Mouse (Mus musculus): Measurements from ENCODE around the gene Uhrf1bp1l.

The Uhrf1bp1l gene

GRCm38 (mm10) chr10:89745666-89746020 is 852 bp downstream of the Uhrf1bp1l start:
- DNase-seq (ENCODE audit: low read depth, low spot score), result no peak

DNA sequence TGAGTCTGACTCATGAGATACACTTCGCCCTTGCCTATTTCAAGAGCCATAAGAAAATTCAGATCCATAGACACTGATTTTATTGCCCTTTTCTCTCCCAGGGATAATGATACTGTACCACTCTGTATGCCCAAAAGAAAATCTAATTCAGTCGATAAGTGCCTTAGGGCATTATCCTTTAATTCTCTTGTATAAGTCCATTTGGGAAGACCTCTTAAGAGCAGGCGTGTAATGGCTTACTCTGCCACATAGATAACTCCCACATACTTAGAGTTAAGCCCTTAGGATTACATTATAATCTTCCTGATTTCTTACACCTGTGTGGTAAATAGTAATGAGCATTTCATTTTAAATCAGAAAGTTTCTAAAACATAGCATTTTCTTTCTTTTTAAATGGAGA is 1.8 kb downstream of the Uhrf1bp1l start:
- DNase-seq (ENCODE audit: low read depth, low spot score), result peak; percentile 37

GRCm38 (mm10) chr10:89747221-89747905 is 2.6 kb downstream of the Uhrf1bp1l start:
- DNase-seq (ENCODE audit: low read depth, low spot score), result no peak

- DNase-seq (ENCODE audit: low read depth, low spot score), result no peak
Measured at GRCm38 (mm10) chr10:89747911-89748310, 3.1 kb downstream of the Uhrf1bp1l start.

DNA sequence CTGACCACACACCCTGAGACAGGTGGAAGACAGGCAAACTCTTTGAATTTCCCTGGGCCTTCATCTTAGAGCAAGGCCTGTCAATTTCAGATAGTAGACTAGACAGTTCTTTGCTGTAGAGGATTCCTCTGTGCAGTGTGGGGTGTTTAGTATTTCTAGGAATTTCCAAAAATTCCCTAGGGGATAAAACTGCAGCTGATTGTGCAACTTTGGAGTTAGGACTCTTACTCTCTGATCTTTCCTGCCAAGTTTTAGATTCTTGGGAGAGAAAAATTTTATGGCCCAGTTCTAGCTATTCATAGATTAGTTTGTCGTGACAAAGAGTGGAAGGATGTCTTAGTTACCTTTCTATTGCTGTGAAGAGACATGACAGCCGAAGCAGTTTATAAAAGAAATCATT is 3.8 kb downstream of the Uhrf1bp1l start:
- DNase-seq (ENCODE audit: low read depth, low spot score), result no peak

GRCm38 (mm10) chr10:89751069-89751468 is 6.3 kb downstream of the Uhrf1bp1l start:
- no peak for DNase-seq (ENCODE audit: low read depth, low spot score)

- no peak for DNase-seq (ENCODE audit: low read depth, low spot score)
Measured at GRCm38 (mm10) chr10:89755231-89755630, 10.4 kb downstream of the Uhrf1bp1l start.

DNA sequence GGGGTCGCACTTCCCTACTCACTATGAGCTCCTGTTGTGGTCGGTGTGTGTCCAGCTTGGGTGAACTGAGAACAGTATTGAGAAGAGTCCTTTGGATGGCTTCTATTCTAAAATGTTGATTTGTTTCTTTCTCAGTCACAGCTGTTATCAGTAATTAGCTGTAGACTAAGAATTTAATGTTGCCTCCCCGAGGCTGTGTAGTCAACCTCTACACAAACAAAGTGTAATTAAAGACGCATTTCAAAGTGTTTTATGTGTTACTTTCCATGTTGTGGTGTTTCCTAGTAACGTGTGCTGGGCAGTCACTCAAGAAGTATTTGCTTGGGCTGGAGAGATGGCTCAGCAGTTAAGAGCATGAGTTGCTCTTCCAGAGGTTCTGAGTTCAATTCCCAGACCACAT is 16.0 kb downstream of the Uhrf1bp1l start:
- no peak for DNase-seq (ENCODE audit: low read depth, low spot score)

DNA sequence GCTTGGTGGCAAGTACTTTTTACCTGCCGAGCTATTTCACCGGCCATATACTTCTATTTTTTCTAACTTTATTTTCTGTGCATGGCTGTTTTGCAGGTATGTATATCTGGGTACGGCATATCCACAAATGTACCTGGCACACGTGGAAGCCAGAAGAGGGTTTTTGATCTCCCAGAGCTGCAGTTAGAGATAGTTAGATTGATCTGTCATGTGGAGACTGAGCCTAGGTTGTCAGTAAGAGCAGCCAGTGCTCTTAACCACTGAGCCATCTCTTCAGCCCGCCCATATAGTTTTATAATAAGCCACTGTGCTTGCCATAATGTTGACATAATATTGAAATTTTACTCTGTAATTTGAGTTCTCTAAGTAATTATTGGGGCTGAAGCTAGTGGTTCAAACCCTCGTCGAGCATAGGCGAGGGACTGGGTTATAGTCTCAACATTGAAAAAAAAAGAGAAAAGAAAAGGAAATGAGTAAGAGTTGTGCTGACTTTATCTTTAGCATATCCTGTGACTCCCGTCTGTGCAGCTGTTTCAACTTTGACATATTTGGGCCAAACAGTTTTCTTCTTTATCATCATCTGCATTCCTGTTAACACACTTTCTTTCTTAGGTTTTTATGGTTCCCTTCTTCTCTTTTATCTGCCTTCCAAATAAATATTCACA is 19.8 kb downstream of the Uhrf1bp1l start:
- no peak for DNase-seq (ENCODE audit: low read depth, low spot score)

DNA sequence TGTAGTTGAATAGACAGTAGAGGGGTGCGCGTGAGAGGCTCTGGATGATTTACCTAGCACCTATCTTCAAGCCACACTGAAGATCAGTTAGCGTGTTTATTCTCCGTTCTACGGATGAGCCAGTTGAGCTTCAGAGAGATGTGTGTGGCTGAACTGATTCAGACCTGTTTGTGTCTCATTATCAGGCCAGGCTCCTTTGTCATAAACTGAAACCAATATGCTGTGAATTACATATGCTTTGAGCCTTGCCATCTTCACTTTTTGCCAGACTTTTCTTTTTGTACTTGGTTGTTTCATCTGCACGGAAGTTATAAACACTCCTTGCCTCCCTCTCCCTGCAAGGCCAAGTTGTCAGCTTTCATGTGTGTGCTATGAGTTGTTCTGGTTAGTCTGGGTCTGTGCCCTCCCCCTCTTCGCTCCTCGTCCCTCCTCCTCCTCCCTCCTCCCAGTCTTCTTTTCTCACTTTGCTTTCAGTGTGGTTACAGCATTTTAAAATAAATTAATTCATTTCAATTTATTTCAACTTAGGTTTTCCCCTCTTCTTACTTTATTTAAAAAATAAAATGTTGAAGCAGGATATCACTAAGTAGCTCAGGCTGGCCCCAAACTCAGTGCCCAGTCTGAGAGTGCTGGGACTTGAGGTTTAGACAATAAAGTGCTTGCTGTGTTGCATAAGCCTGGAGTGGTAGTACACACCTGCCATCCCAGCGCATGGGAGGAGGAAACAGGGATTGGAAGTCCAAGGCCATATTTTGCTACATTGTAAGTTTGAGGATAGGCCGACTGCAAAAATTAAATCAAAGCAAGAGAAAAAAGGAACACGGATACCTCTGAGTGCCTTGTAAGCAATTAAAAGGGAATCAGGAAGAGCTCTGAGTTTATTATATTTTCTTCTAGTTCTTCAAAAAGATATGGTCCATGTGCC is 21.3 kb downstream of the Uhrf1bp1l start:
- DNase-seq (ENCODE audit: low read depth, low spot score), result no peak

DNA sequence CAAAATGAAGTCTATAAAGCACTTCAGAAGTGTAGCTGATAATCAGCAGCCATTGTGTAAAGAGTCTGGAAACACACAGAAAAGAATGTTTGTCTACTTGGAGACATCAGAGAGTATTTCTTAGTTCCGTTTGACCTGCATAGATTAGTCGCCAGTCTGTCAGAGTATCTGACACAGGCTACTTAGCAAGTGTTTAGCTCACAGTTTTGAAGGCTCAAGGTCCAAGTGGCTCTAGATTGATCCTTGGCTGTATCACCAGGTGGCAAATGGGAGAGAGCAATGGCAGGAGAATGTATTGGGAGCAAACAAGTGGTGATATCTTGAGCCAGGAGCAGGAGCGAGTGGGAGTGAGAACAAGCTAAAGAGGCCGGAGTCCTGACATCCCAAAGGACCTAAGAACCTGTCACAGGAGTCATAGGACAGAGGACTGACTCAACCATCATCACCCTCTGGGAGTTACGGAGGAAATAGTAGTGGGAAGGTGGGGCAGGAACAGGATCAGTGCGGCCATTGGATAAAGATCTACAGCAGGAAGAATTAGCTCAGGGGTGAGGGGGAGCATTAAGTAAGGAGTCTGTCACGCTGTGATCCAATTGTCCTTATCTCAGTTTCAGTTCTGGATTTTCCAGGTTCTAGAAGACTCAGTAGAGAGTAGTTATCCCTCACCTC is 23.7 kb downstream of the Uhrf1bp1l start:
- no peak for DNase-seq (ENCODE audit: low read depth, low spot score)

DNA sequence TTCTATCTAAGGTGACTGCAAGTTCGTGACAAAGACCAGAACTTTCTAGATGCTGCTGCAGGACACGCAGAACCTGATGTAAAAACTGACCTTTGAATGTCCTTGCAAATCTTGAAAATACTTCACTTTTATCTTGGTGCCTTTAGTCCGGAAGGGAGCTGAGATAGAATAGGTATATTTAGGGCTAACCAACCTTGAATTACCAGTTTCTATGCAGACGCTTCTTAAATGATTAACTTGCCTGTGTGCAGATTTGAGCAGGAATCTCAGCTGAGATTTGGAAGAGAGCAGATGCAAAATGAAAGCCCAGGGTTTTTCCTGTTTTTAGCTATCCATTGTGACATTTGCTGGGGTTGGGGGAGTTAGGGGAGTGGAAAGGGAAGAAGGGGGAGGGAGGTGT is 24.3 kb downstream of the Uhrf1bp1l start:
- no peak for DNase-seq (ENCODE audit: low read depth, low spot score)

DNA sequence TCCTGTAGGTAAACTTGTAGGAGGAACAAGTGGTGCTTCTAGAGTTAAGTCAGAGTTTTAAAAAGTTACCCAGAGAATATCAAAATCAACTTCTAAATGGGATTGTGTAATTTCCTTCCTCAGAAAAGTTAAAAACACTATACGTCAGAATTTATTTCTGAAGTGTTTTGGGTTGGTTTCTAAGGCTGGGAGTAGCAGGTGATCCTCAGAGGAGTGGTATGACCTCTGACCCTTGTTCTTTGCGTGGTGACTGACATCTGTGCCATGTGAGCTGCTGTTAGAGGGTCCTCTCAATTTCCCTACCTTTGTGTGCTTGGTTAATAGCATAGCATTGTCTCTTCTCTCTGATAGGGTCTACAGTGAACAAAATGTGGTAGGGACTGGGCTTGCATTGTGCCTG is 27.1 kb downstream of the Uhrf1bp1l start:
- no peak for DNase-seq (ENCODE audit: low read depth, low spot score)

DNA sequence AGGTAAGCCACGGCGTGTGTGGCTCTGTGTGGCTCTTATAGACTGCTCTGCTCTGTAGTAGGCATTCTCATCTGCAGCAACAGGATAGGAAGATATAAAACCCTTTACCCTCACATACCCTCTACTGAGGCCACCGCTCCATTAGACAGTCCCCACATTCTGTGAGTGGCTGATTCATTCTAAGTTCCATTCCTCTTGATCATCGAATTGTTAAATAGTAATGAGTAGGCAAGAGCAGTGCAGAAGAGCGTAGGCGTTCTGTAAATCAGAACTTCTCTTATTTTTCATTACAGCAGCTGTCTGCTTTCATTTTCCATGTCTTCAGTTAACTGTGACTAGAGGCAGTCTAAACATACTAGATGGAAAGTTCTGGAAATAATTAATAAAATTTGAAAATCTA is 31.2 kb downstream of the Uhrf1bp1l start:
- no peak for DNase-seq (ENCODE audit: low read depth, low spot score)

DNA sequence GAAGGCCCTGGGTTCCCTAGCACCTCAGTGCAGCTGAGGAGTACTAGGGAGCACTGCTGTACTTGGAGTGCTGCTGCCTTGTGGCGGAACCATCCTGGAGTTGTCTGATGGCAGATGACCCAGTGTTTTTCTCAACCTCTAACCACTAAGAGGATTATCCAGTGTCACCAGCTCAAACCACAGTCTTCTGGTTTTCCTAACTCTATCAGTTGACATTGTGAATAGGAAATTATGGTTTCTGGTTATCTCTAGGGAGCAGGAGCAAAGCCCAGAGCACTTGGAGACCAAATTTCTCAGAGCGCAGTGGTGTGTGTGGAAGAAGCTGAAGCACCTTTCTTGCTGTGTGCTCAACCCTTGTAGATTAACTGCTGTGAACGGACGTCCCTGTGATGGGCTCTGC is 47.1 kb downstream of the Uhrf1bp1l start:
- no peak for DNase-seq (ENCODE audit: low read depth, low spot score)

DNA sequence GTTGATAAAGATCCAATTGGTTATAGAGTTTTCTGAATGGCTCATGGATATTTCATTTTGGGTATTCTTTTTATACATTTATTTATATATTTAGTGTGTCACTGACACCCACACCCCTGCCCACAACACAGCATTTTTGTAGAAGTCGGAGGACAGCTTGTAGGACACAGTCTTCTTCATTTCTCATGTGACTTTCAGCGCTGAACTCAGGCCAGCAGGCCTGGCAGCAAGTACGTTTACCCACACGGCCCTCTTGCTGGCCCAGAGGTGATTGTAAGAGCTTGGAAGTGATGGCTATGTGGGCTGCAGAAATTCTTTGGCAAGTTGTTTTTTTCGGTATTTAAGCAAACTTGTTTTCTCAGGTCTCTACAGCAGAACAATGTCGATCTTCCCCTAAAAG is 49.3 kb downstream of the Uhrf1bp1l start:
- DNase-seq (ENCODE audit: low read depth, low spot score), result no peak

DNA sequence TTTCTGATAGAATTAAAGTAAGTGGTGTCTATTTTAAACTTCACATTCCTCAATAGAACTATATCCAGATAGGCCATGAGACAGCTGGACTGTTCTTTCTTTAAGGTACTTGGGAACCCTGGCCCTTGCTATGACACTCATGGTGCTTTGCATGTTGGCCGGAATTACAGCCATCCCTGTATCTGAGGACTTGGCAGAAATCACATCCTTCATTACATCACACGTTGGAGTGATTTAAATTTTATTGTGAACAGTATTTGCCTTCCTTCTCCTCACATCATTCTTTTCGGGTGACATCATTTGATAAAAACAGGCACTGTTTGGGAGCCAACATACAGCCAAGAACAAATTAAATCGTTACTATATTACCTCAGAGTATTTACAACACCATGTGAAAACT is 74.4 kb downstream of the Uhrf1bp1l start:
- no peak for DNase-seq (ENCODE audit: low read depth, low spot score)

DNA sequence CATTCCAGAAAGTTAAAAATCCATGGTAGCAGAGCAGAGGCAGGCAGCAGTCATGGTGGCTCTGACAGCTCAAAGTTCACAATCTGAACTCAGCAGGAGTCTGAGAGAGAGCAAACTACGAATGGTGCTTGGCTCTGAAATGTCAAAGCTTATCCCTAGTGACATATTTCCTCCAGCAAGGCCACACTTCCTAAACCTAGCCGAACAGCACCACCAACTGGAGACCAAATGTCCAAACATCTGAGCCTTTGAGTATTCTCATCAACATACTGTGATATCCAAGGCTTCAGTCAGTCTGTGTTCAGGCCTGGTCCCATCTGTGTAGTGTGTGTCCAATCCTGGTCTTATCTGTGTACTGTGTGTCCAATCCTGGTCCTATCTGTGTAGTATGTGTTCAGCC is 79.1 kb downstream of the Uhrf1bp1l start:
- DNase-seq (ENCODE audit: low read depth, low spot score), result no peak

GRCm38 (mm10) chr10:89826896-89827295 is 82.1 kb downstream of the Uhrf1bp1l start:
- DNase-seq (ENCODE audit: low read depth, low spot score), result no peak

- no peak for DNase-seq (ENCODE audit: low read depth, low spot score)
Measured at GRCm38 (mm10) chr10:89832334-89832733, 87.5 kb downstream of the Uhrf1bp1l start.

- DNase-seq (ENCODE audit: low read depth, low spot score), result no peak
Measured at GRCm38 (mm10) chr10:89833166-89833565, 88.4 kb downstream of the Uhrf1bp1l start.

- no peak for DNase-seq (ENCODE audit: low read depth, low spot score)
Measured at GRCm38 (mm10) chr10:89837476-89837875, 92.7 kb downstream of the Uhrf1bp1l start.
